ENCODE assay signal across 8 mouse cellular contexts in the genomic region with DNA sequence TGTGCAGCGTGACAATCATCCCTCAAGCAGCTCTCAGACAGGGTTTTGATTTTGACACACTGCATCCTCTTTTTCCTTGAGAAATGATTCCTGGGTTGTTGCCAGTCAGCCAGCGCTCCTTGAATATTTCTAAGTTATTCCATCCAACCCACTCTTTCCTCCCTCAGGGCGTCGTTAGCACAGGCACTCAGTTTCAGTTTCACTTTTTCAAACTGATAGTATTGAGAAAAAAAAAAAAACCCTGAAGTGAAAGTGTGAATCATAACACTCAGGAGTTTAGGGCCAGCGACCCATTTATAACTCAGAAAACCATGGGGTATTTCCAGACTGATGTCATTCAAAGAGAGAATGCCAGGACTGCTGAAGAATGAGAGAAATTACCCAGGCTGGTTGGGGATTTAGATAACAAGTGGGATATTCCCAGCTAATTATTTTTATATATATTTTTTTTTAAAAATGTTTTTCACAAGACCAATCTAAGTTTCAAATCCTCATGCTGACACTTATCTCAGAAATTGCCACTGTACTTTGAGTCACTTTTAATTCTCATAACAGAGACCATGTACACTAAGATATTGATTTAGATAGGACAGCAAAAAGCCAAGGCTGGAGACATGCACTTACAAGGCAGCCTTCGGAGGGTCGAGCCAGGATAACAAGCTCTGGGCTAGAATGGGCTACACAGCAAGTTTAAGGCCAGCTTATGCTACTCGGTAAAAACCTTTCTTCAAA.
DNase-seq lines count a peak whose midpoint lies in the region; ATAC-seq and TF ChIP-seq lines count a peak whose summit lies in the region.

No protein-coding gene starts in this region.

- H3K4me3 ChIP-seq in hindbrain, embryonic 14.5 days (replicated peaks; ENCODE audit: low read length): no peak overlapping the region
- H3K4me3 ChIP-seq in hindbrain, embryonic 12.5 days: no peak overlapping the region
- H3K4me3 ChIP-seq in intestine, postnatal 0 days (ENCODE audit: low read depth, low read length): 0 out of 2 replicates have a peak overlapping the region, but pooled peaks have one; percentile 6
- H3K4me3 ChIP-seq in liver, embryonic 15.5 days (replicated peaks): peak overlapping the region; percentile 33

- peak; percentile 28 for DNase-seq in hindbrain, embryonic 14.5 days (ENCODE audit: low spot score)
- peak; percentile 13 for DNase-seq in MN1 (ENCODE audit: low spot score)
- peak; percentile 3 to 60 for DNase-seq in frontal cortex, adult 2 months (ENCODE audit: extremely low spot score in 1 of 2, low spot score in 1 of 2)
- peak; percentile 48 for DNase-seq in skeletal muscle tissue, adult 2 months (ENCODE audit: low read depth, low spot score)
- no peak for DNase-seq in urinary bladder, postnatal 25 days (ENCODE audit: low spot score)

- TF ChIP-seq CTCF in intestine, postnatal 0 days (IDR thresholded peaks at IDR 0.05; ENCODE audit: low read depth): no peak

- H3K27ac ChIP-seq in hindbrain, embryonic 14.5 days: no peak overlapping the region
- no peak overlapping the region for H3K27ac ChIP-seq in hindbrain, embryonic 12.5 days
- no peak overlapping the region for H3K27ac ChIP-seq in intestine, postnatal 0 days (ENCODE audit: low read depth, low read length)
- H3K27ac ChIP-seq in liver, embryonic 15.5 days (replicated peaks): no peak overlapping the region

- no peaks in the 10 kb centered on the region for H3K9me3 ChIP-seq in hindbrain, embryonic 14.5 days (ENCODE audit: control insufficient read depth, low read length)
- H3K9me3 ChIP-seq in hindbrain, embryonic 12.5 days (replicated peaks): no peaks in the 10 kb centered on the region
- no peaks in the 10 kb centered on the region for H3K9me3 ChIP-seq in intestine, postnatal 0 days (ENCODE audit: control insufficient read depth)
- H3K9me3 ChIP-seq in liver, embryonic 15.5 days (replicated peaks): no peaks in the 10 kb centered on the region

- 75% methylated on average over 8 of the region's 8 CpGs for WGBS in hindbrain, embryonic 14.5 days
- WGBS in hindbrain, embryonic 12.5 days: 79% methylated on average over 8 of the region's 8 CpGs
- 59% methylated on average over 8 of the region's 8 CpGs for WGBS in intestine, postnatal 0 days
- 47% methylated on average over 8 of the region's 8 CpGs for WGBS in liver, embryonic 15.5 days (ENCODE audit: insufficient replicate concordance)

- no peaks in the 10 kb centered on the region for H3K36me3 ChIP-seq in hindbrain, embryonic 14.5 days (replicated peaks; ENCODE audit: control insufficient read depth, insufficient read depth)
- no peaks in the 10 kb centered on the region for H3K36me3 ChIP-seq in hindbrain, embryonic 12.5 days
- no peaks in the 10 kb centered on the region for H3K36me3 ChIP-seq in intestine, postnatal 0 days (ENCODE audit: control insufficient read depth, insufficient read depth)
- no peaks in the 10 kb centered on the region for H3K36me3 ChIP-seq in liver, embryonic 15.5 days (replicated peaks)

- no peak overlapping the region for H3K9ac ChIP-seq in hindbrain, embryonic 14.5 days
- H3K9ac ChIP-seq in hindbrain, embryonic 12.5 days: no peak overlapping the region
- H3K9ac ChIP-seq in intestine, postnatal 0 days (ENCODE audit: low read depth, low read length): no peak overlapping the region
- no peak overlapping the region for H3K9ac ChIP-seq in liver, embryonic 15.5 days

- H3K4me1 ChIP-seq in hindbrain, embryonic 14.5 days (replicated peaks; ENCODE audit: control insufficient read depth, insufficient read depth, low read length): no peaks in the 10 kb centered on the region
- H3K4me1 ChIP-seq in hindbrain, embryonic 12.5 days: no peaks in the 10 kb centered on the region
- H3K4me1 ChIP-seq in intestine, postnatal 0 days (replicated peaks; ENCODE audit: control insufficient read depth, insufficient read depth, low read length): no peaks in the 10 kb centered on the region
- H3K4me1 ChIP-seq in liver, embryonic 15.5 days (replicated peaks): no peaks in the 10 kb centered on the region

- ATAC-seq in hindbrain, embryonic 14.5 days (ENCODE audit: low FRiP score): no peak
- ATAC-seq in hindbrain, embryonic 12.5 days (ENCODE audit: low FRiP score): no peak
- no peak for ATAC-seq in intestine, postnatal 0 days
- ATAC-seq in liver, embryonic 15.5 days (ENCODE audit: insufficient read depth): no peak

- H3K27me3 ChIP-seq in hindbrain, embryonic 14.5 days (ENCODE audit: control insufficient read depth, insufficient read depth, low read length): no peaks in the 10 kb centered on the region
- H3K27me3 ChIP-seq in hindbrain, embryonic 12.5 days: no peaks in the 10 kb centered on the region
- H3K27me3 ChIP-seq in intestine, postnatal 0 days (replicated peaks; ENCODE audit: control insufficient read depth, insufficient read depth, low read length): no peaks in the 10 kb centered on the region
- H3K27me3 ChIP-seq in liver, embryonic 15.5 days: no peaks in the 10 kb centered on the region

- H3K4me2 ChIP-seq in hindbrain, embryonic 14.5 days (replicated peaks): no peak overlapping the region
- H3K4me2 ChIP-seq in hindbrain, embryonic 12.5 days (replicated peaks): no peak overlapping the region
- no peak overlapping the region; the same call in 1 of the 2 replicates for H3K4me2 ChIP-seq in intestine, postnatal 0 days (replicated peaks; ENCODE audit: low read depth)
- peak overlapping the region; percentile 20; the same call in 1 of the 2 replicates for H3K4me2 ChIP-seq in liver, embryonic 15.5 days

Comparison
In these comparisons a context has a peak if more than half of its experiments do, and no peak if none do; other contexts are left out.
1. H3K4me3 ChIP-seq: peak in intestine, postnatal 0 days (single experiment) and liver, embryonic 15.5 days (single experiment); none in hindbrain, embryonic 14.5 days (single experiment) and hindbrain, embryonic 12.5 days (single experiment).